Mouse (Mus musculus) inflammation-experienced regulatory T-cells, adult 16 weeks (primary cell): ENCODE data around the gene Mvb12a. TPM values are rescaled to one million over a fixed set of nuclear protein-coding genes. Genes with fewer than 3 reads are reported as not detected.

Experiments used
- polyA plus RNA-seq: library from polyadenylated mRNA; unstranded; fragments of 100-300 nt; shearing (Covaris generic); gene quantifications from one replicate; pipeline ENCODE4 v1.2.1, GENCODE M21; 2017

The Mvb12a gene
- 95.4 TPM for polyA plus RNA-seq

DNA sequence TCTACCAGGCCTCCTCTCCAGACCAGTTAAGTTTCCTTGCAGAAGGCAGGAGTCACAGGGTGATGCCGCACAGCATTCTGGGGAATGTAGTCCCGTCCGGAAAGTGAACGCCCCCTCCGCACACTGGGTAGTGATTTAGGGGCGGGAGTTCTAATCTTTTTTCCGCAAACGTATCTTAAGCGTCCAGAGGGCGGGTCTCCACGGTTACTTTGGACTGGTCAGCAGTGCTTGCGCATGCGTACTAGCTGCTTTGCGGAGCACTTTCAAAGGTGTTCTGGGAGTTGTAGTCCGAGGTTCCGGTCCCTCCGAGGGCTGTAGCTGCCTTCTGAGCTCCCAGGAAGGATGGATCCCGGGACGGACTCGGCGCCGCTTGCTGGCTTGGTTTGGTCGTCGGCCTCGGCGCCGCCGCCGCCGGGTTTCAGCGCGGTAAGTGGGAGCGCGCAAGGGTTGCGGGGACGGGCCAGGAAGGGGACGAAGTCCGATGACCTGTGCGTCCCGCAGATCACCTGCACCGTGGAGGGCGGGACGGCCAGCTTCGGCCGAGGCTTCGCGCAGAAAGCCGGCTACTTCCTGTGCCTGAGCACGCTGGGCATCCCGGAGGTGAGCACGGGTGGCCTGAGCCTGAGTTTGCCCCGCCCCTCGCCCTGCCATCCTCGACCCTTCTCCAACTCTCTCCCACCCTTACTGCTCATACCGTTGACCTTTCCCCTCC lies at the start of gene Mvb12a:
Gene Mvb12a (plus strand): TSS at position 291 of the 712 bp plus-strand sequence.

DNA sequence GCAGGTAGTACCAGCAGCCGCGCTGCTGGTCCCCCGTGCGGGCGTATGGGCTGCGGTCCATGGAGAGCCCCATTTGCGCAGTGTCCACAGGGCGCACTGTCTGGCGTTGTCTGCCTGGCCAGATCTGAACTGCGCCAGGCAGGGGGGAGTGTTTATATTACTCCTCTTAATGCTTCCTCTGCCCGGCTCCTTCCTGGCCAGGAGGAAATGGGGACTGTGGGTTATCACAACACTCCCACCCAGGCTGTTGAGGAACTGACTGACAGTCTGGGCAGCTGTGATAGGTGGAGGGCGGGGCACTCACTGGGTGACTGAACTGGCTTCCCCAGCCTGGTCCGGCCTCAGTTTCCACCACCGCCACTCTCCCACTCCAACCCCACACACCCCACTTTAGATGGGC lies 31.1 kb upstream of the Mvb12a start, which contains the start of gene Plvap:
Gene Plvap (minus strand): TSS at position 109 of the 400 bp plus-strand sequence.

DNA sequence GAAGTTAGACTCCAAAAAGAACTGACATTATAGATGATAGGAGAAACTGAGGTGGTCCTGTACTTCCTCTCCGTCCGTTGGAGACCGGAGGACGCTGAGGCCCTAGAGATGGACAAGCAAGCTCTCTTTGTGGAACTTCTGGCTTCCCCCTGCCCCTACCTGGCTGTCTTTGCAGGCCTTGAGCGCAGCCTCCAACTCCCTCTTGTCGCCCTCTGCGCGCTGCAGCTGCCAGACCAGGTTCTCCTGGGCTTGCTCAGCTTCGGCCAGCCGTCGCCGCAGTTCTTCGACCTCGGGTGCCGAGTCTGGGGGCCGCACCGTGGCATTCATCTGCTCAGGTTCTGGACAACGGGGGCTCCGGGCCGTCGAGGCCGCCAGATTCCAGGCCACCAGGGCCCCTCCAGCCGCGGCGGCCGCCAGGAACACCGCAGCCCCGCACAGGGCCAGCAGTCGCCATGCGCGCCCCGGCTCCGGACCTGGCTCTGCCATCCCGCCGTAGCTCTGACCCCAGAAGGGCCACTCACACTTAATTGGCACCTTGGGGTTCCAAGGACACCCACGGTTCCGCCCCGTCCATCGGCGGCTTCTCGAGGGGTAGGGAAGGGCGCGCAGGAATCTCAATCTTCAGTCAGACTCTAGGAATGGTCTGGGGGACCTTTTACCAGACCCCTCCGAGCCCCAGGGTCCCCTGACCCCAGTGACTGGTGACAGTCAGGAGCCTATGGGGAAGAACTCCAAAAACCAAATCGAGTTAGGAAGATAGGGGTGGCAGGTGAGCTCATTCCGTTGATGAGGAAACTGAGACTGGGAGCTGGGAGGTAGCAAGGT lies 17.3 kb upstream of the Mvb12a start, which contains the start of gene Ccdc194:
Gene Ccdc194 (minus strand): TSS at position 486 of the 825 bp plus-strand sequence.

DNA sequence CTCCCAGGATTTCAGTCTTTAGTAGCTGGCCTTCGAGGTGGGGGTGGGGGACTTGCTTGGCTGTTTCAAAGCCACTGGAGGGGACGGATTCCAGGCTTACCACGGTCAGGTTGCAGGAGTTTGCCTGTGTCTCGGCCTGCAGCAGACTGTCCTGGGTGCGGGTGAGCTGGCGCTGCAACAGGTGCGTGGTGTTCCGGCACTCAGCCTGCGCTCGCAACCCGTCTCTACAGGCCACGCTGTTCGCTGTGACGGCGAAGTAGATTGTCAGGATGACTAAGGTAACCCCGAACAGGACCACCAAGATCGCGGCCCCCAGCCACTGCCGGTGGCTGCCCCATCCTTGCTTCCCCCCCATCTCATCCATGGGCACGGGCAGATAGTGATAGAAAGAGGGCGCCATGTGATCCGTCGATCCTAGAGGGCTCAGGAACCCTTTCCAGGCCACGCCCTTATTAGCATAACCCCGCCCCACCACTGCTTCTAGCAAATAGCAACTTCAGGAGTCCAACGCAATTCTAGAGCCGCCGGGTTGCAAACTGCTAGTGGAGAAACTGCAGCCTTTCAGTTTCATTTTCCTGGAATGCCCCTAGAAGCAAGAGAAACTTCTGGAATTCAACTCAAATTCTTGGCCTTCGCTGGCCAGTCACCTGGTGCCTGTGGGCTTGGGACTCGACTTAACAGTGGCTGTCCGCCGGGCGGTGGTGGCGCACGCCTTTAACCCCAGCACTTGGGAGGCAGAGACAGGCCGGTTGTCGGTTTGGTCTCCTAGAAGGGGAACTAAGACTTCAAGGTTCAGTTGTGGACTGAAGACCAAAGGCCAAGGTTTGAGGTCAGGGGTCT lies 5.5 kb upstream of the Mvb12a start, which contains the start of gene Bst2:
Gene Bst2 (minus strand): TSS at position 429 of the 840 bp plus-strand sequence.

DNA sequence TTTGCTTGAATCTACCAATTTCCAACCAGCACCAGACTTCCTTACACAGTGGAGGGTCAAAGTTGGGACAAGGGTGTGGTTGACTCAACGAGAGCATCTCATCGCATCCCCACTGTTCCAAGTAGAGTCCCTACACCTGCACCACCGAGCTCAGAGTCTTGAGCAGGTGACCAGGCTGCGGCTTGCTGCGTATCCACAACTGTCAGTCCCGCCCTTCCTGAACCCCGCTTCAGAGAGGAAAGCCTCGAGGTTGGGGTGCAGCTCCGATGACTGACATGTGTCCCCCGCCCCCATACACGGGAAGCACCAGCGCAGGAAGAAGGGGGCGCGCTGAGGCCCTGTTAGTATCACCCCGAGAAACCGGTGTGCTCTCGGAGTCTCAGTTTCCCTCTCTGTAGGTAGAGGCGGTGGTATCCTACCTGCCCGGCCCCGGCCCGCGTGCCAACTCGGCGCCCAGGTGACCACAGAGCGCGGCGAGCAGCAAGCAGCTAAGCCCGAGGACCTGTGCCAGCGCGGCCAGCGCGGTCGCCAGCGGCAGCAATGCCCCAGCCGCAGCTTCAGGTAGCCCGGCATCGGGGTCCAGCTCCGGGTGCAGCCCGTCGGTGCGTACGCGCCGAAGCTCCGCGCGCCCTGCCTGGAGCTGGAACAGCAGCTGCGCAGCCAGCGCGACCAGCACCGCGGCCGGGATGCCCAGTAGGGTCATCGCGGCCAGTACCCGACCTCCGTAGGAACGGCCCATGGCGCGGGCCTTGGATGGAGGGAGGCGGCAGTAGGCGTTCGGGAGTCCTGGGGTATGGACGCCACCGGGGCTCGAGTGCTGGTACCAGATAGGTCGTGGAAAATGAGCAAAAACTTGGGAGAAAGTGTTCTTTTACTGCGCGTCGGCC lies 15.6 kb downstream of the Mvb12a start, which contains the start of gene Tmem221:
Gene Tmem221 (minus strand): TSS at position 801 of the 887 bp plus-strand sequence.

DNA sequence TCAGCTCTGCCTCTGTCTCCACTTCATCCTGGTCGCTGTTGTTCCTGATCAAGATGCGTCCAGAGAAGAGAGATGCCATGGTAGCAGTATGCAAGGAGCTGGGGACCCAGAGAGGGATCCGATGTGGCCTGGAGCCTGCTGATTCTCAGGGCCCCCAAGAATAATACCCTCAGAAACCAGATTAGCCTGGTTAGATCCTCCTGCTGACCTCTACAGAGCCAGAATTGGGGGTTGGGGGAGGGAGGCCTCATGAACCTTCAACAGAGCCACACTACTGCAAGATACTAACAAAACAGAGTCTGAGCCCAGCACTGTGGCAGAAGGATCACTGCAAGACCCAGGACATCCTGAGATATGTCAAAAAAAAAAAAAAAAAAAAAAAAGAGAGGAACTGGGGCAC lies 23.8 kb downstream of the Mvb12a start, which contains the start of gene Nxnl1:
Gene Nxnl1 (minus strand): TSS at position 101 of the 400 bp plus-strand sequence.

DNA sequence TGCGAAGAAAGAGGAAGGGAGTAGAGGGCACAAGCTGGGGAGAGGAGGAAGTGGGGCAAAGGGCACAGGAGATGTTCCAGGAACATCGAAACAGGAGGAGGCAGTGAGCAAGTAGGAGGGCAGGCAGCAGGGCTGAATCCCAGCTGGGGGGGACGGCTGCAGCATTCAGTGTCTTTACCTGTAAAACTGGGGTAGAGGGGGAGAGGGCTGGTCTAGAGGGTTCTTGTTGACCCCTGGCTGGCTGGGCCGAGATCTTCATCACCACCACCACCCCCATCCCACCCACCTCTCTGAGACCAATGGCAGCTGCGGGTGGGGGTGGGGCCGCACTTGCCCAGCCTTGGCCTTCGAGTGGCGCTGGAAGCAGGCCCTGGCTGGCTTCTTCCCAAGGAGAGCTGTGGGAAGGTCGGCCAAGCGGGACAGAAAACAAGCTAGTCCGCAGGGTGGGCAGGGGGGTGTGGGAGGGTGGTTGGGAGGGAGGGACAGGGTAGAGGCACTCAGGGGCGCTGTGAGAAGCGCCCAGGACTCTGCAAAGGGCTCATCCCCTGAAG lies 25.7 kb downstream of the Mvb12a start, which contains the start of gene Slc27a1:
Gene Slc27a1 (plus strand): TSS at position 496 of the 551 bp plus-strand sequence.

DNA sequence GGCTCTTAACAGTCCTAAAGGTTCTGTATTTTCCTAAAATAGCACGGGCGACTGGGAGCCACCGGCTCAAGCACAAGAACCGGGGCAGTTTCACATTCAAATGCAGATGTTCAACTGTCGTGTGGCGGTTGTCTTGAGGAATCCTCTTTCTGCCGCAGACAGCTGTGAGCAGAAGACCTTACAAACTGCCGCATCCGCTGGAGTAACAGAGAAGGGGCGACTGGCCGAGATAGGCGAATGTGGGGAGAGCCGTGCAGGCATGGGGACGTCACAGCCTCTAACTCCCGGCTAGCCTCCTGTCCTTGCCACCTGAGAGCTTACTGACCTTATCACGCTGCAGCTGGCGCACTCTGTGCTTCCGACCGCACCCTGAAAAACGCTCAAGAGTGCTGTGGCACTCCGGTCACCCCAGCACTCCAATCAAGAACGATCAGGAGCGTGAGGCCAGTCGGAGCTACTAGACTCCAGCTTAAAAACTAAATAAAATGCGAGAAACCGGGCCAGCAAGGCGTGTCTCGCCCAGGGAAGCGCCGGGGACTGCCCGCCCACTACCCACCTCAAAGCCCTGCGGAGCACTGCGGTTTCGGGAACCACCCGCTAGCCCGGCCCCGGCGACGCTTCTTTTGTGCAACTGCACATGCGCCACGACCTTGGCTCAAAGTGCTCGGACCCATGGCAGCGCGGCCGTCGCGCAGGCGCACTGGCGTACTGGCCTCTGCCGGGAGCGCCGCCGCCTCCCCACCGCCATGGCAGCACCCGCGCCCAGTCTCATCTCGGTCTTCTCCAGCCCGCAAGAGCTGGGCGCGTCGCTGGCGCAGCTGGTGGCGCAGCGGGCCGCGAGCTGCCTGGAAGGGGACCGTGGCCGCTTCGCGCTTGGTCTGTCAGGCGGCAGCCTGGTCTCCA lies 49.0 kb downstream of the Mvb12a start, which contains the start of gene Pgls:
Gene Pgls (plus strand): TSS at position 706 of the 903 bp plus-strand sequence.

DNA sequence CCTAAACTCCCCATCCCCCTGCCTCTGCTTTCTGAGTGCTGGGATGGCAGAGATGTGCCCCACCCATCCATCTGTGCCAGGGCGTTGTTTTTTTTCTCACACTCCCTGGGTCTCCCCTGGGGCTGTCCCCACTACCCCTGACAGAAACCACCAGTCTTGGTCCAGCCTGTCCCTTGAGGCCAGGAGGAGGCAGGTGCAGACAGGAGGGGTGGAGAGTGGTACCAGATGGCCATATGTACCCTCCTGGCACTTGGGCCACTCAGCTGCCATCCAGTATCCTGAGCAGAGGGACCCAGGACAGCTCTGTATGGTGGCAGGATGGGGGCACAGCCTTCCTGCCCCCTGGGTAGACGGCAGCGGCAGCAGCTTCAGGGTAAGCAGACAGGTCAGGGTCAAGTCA lies 54.7 kb downstream of the Mvb12a start, which contains the start of gene Fam129c:
Gene Fam129c (plus strand): TSS at position 198 of the 400 bp plus-strand sequence.

Other genes starting within 250 kb of the Mvb12a start
- 154 TPM for gene Use1, start 176.1 kb upstream of the Mvb12a start, polyA plus RNA-seq
- 7.2 TPM for gene Ocel1, start 171.6 kb upstream of the Mvb12a start, polyA plus RNA-seq
- 0.55 TPM for gene Nr2f6, start 161.0 kb upstream of the Mvb12a start, polyA plus RNA-seq
- gene Ushbp1, start 147.1 kb upstream of the Mvb12a start, polyA plus RNA-seq: 0.29 TPM
- 120 TPM for gene Babam1, start 146.1 kb upstream of the Mvb12a start, polyA plus RNA-seq
- gene Ankle1, start 136.9 kb upstream of the Mvb12a start, polyA plus RNA-seq: 2.2 TPM
- 153 TPM for gene Abhd8, start 79.3 kb upstream of the Mvb12a start, polyA plus RNA-seq
- 91.6 TPM for gene Mrpl34, start 78.0 kb upstream of the Mvb12a start, polyA plus RNA-seq
- 76.6 TPM for gene Dda1, start 73.7 kb upstream of the Mvb12a start, polyA plus RNA-seq
- 0.28 TPM for gene Ano8, start 57.0 kb upstream of the Mvb12a start, polyA plus RNA-seq
- 9.2 TPM for gene Gtpbp3, start 54.8 kb upstream of the Mvb12a start, polyA plus RNA-seq
- not detected for gene Plvap, start 31.2 kb upstream of the Mvb12a start, polyA plus RNA-seq
- gene Ccdc194, start 17.2 kb upstream of the Mvb12a start, polyA plus RNA-seq: not detected
- 140 TPM for gene Bst2, start 5.5 kb upstream of the Mvb12a start, polyA plus RNA-seq
- gene Tmem221, start 15.9 kb downstream of the Mvb12a start, polyA plus RNA-seq: not detected
- 0.21 TPM for gene Nxnl1, start 23.7 kb downstream of the Mvb12a start, polyA plus RNA-seq
- 22.7 TPM for gene Slc27a1, start 26.0 kb downstream of the Mvb12a start, polyA plus RNA-seq
- gene Pgls, start 49.3 kb downstream of the Mvb12a start, polyA plus RNA-seq: 28.9 TPM
- 5.8 TPM for gene Fam129c, start 54.7 kb downstream of the Mvb12a start, polyA plus RNA-seq
- 4.0 TPM for gene Colgalt1, start 68.1 kb downstream of the Mvb12a start, polyA plus RNA-seq
- 0.55 TPM for gene Unc13a, start 128.8 kb downstream of the Mvb12a start, polyA plus RNA-seq
- gene Jak3, start 133.4 kb downstream of the Mvb12a start, polyA plus RNA-seq: 200 TPM
- gene Insl3, start 146.3 kb downstream of the Mvb12a start, polyA plus RNA-seq: 28.0 TPM
- gene B3gnt3, start 158.9 kb downstream of the Mvb12a start, polyA plus RNA-seq: 8.0 TPM
- gene Fcho1, start 182.8 kb downstream of the Mvb12a start, polyA plus RNA-seq: 283 TPM